Mouse (Mus musculus) brain, embryonic 14.5 days (tissue): ENCODE measurements around the gene Tbc1d10c.

Experiments used
- CTCF ChIP-seq: fragments of 200-500 bp; IDR thresholded peaks from 2 replicates; pipeline ENCODE4 v1.5.1; 2012; ENCODE audit warnings: inconsistent platforms, mild to moderate bottlenecking, moderate library complexity, borderline replicate concordance; ENCODE audit not compliant: insufficient read depth, insufficient read length; ENCODE audit errors: extremely low read depth
- POLR2A ChIP-seq: fragments of 200-500 bp; IDR thresholded peaks from 2 replicates; pipeline ENCODE4 v1.6.1; 2012; ENCODE audit warnings: mild to moderate bottlenecking, inconsistent platforms, borderline replicate concordance; ENCODE audit not compliant: poor library complexity, insufficient read depth, insufficient read length, severe bottlenecking; ENCODE audit errors: extremely low read depth

DNA sequence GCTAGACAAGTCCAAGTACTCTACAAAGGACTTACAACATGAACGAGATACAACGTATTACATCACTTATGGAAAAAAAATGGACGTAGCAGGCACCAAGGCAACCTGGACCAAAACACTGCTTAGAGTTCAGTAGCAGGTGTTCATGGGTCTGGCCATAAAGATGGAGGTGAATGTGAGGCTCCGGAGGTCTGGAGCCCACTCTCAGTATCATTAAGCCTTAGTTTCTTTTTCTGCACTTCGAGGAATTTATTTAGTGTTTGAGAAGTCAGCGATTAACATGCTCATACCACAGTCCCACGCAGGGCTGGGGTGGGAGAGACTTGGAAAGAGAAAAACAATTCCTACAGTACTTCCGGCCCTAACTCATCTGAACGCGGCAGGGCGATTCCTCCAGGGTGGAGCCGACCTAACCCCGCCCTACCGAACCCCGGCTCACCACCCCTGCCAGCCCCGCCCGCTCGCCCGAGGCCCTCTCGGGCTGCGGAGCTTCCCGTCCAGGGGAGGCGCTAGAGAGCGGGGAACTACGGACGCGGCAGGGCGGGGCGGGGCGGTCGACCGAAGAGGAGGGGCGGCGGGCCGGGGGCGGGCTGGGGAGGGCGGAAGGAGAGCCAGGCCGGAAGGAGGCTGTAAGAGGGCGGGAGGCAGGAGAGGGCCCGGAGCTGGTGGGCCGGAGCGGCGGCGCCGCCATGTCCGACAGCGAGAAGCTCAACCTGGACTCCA, 605 bp upstream of the Tbc1d10c start, which contains the start of gene Ppp1ca:
- TF ChIP-seq POLR2A: peak; percentile 96
- peak; percentile 70; the same call in 1 of the 2 replicates for TF ChIP-seq CTCF
